Mouse (Mus musculus): ENCODE measurements at regions not wholly inside any gene's neighbourhood (a gene's known extent, or its start where the extent isn't known, plus 50 kb on each side); places are given as distances from the start of the nearest gene placed in this dataset.

- DNase-seq, result no peak
Measured at GRCm38 (mm10) chr7:134541699-134542098, 128.8 kb upstream of the Dock1 start.

GRCm38 (mm10) chr7:134546187-134546586 is 124.3 kb upstream of the Dock1 start:
- DNase-seq, result no peak

GRCm38 (mm10) chr7:134549286-134549919 is 121.1 kb upstream of the Dock1 start:
- no peak for DNase-seq

- peak; percentile 39 to 60 for DNase-seq
Measured at GRCm38 (mm10) chr7:134550221-134550809, 120.1 kb upstream of the Dock1 start.

- peak; percentile 44 to 49 for DNase-seq
Measured at GRCm38 (mm10) chr7:134552051-134552451, 118.4 kb upstream of the Dock1 start.

GRCm38 (mm10) chr7:134556061-134556460 is 114.4 kb upstream of the Dock1 start:
- peak; percentile 43 to 66 for DNase-seq

GRCm38 (mm10) chr7:134566322-134566721 is 104.1 kb upstream of the Dock1 start:
- peak; percentile 35 to 76 for DNase-seq

- peak; percentile 52 to 69 for DNase-seq
Measured at GRCm38 (mm10) chr7:134569247-134569646, 101.2 kb upstream of the Dock1 start.

- no peak for DNase-seq
Measured at GRCm38 (mm10) chr7:134570176-134570810, 100.2 kb upstream of the Dock1 start.

- DNase-seq, result no peak
Measured at GRCm38 (mm10) chr7:134581746-134582145, 88.7 kb upstream of the Dock1 start.

GRCm38 (mm10) chr7:134585478-134585877 is 85.0 kb upstream of the Dock1 start:
- DNase-seq, result no peak

GRCm38 (mm10) chr7:134586990-134587389 is 83.5 kb upstream of the Dock1 start:
- DNase-seq, result no peak

GRCm38 (mm10) chr7:134607886-134608285 is 62.6 kb upstream of the Dock1 start:
- no peak for DNase-seq

GRCm38 (mm10) chr7:134610159-134610558 is 60.3 kb upstream of the Dock1 start:
- no peak for DNase-seq

- no peak for DNase-seq
Measured at GRCm38 (mm10) chr7:134611371-134611770, 59.1 kb upstream of the Dock1 start.

- no peak for DNase-seq
Measured at GRCm38 (mm10) chr7:134612175-134612633, 58.2 kb upstream of the Dock1 start.

- DNase-seq, result no peak
Measured at GRCm38 (mm10) chr7:134619220-134619975, 51.1 kb upstream of the Dock1 start.

- DNase-seq, result no peak
Measured at GRCm38 (mm10) chr7:134620006-134620405, 50.4 kb upstream of the Dock1 start.

All from lung, postnatal 4 days (tissue).